Mouse (Mus musculus): ENCODE measurements at regions not wholly inside any gene's neighbourhood (a gene's known extent, or its start where the extent isn't known, plus 50 kb on each side); places are given as distances from the start of the nearest gene placed in this dataset.

GRCm38 (mm10) chr6:143513459-143513858 lies 346.4 kb downstream of the Etnk1 start:
- TF ChIP-seq EP300 (IDR thresholded peaks at IDR 0.05; ENCODE audit: insufficient read depth, low read depth, low read length) (no peak), CTCF (IDR thresholded peaks at IDR 0.05) (no peak), POLR2A (IDR thresholded peaks at IDR 0.05; ENCODE audit: insufficient read depth, low read depth, low read length) (no peak)
